Mouse (Mus musculus): ENCODE data around the gene 1700001C19Rik. TPM values are rescaled to one million over a fixed set of nuclear protein-coding genes. Genes with fewer than 3 reads are reported as not detected.

The 1700001C19Rik gene
- polyA plus RNA-seq, 1 experiment from 2014 or later: 0.35 TPM

GRCm38 (mm10) chr17:47442271-47442670, 5.1 kb upstream of the 1700001C19Rik start:
- H3K36me3 ChIP-seq (ENCODE audit: control insufficient read depth, insufficient read depth): no peaks in the 10 kb centered on the region; the same call in 1 of the 2 replicates
- H3K27ac ChIP-seq (ENCODE audit: low read depth, low read length): peak overlapping the region; percentile 88
- H3K9ac ChIP-seq (ENCODE audit: low read depth, low read length): no peak overlapping the region
- peaks cover 12% of the 10 kb centered on the region; the same call in 1 of the 2 replicates for H3K4me1 ChIP-seq (replicated peaks; ENCODE audit: control insufficient read depth, insufficient read depth, low read length)
- peak; percentile 43 for TF ChIP-seq CTCF (IDR thresholded peaks at IDR 0.05; ENCODE audit: low read depth)
- no peak overlapping the region for H3K4me3 ChIP-seq (ENCODE audit: low read depth, low read length)
- 66% methylated on average over 3 of the region's 3 CpGs for WGBS
- ATAC-seq: no peak
- H3K9me3 ChIP-seq (ENCODE audit: control insufficient read depth): no peaks in the 10 kb centered on the region
- H3K4me2 ChIP-seq (replicated peaks; ENCODE audit: low read depth): 0 out of 2 replicates have a peak overlapping the region, but pooled peaks have one; percentile 10
- H3K27me3 ChIP-seq (replicated peaks; ENCODE audit: control insufficient read depth, insufficient read depth, low read length): no peaks in the 10 kb centered on the region

- Histone ChIP-seq H3K4me2 (replicated peaks; ENCODE audit: low read depth) (0 out of 2 replicates have a peak overlapping the region, but pooled peaks have one; percentile 10), H3K4me3 (ENCODE audit: low read depth, low read length) (no peak overlapping the region), H3K9ac (ENCODE audit: low read depth, low read length) (no peak overlapping the region), H3K27ac (ENCODE audit: low read depth, low read length) (peak overlapping the region; percentile 88), H3K27me3 (replicated peaks; ENCODE audit: control insufficient read depth, insufficient read depth, low read length) (no peaks in the 10 kb centered on the region), H3K9me3 (ENCODE audit: control insufficient read depth) (no peaks in the 10 kb centered on the region), H3K36me3 (ENCODE audit: control insufficient read depth, insufficient read depth) (no peaks in the 10 kb centered on the region; the same call in 1 of the 2 replicates), H3K4me1 (replicated peaks; ENCODE audit: control insufficient read depth, insufficient read depth, low read length) (peaks cover 12% of the 10 kb centered on the region; the same call in 1 of the 2 replicates)
- TF ChIP-seq CTCF (IDR thresholded peaks at IDR 0.05; ENCODE audit: low read depth): no peak
- peak; percentile 72 for ATAC-seq
- WGBS: 33% methylated on average over 19 of the region's 19 CpGs
Measured at GRCm38 (mm10) chr17:47441296-47442051, 4.3 kb upstream of the 1700001C19Rik start.

DNA sequence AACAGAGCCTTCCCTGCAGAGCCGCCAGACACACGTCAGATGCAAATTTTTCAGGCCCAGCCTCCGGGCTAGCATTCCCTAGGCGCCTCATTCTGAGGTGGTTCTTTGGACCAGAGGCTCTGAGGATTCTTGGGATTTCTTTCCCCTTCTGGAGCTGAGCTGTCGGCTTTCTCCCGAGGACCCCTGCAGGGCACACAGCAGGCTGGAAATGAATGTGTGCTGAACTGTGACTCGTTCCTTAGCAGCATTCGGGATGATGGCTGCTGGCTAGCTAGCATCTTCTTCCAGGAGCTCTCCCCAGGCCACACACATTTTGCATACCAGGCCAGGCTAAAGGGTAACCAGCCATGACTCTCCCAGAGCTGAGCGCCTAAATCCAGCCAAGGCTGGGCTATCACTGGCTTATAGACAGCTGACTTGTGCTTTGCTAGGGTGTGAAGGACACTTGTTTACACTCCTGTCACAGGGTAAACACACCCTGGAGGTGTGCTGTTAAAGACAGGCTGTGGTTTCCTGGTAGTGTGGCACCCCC, 3.2 kb upstream of the 1700001C19Rik start:
- peak overlapping the region; percentile 45 for H3K9ac ChIP-seq (ENCODE audit: low read depth, low read length)
- peak overlapping the region; percentile 88 for H3K27ac ChIP-seq (ENCODE audit: low read depth, low read length)
- H3K4me1 ChIP-seq (replicated peaks; ENCODE audit: control insufficient read depth, insufficient read depth, low read length): peaks cover 12% of the 10 kb centered on the region; the same call in 1 of the 2 replicates
- no peak for TF ChIP-seq CTCF (IDR thresholded peaks at IDR 0.05; ENCODE audit: low read depth)
- WGBS: 28% methylated on average over 9 of the region's 9 CpGs
- no peaks in the 10 kb centered on the region; the same call in 1 of the 2 replicates for H3K36me3 ChIP-seq (ENCODE audit: control insufficient read depth, insufficient read depth)
- H3K27me3 ChIP-seq (replicated peaks; ENCODE audit: control insufficient read depth, insufficient read depth, low read length): no peaks in the 10 kb centered on the region
- H3K4me3 ChIP-seq (ENCODE audit: low read depth, low read length): no peak overlapping the region
- H3K9me3 ChIP-seq (ENCODE audit: control insufficient read depth): no peaks in the 10 kb centered on the region
- peak overlapping the region; percentile 35; the same call in 1 of the 2 replicates for H3K4me2 ChIP-seq (replicated peaks; ENCODE audit: low read depth)
- ATAC-seq: no peak

DNA sequence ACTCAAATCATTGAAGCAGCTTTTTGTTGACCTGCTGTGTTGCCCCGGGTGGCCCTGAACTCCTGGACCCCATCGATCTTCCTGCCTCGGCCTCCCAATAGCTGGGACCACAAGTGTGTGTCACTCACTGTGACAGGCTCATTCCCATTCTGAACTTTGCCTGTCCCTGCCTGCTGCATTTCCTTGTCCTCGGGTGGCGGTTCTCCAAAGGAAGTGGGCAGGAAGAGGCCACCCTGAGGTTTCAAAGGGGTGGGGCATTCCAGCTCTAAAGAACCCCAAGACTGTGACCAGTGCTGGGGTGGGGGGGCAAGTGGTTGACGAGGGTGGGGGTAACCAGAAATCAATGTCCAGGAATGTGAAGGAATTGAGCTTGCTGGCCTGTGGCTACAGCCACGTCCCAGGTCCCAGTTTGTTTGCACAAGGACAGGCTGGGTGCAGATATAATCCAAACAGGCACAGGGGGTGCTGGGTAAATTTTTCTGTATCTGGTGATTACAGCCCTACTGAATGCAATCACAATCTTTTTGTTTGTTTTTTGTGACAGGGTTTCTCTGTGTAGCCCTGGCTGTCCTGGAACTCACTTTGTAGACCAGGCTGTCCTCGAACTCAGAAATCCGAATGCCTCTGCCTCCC, 2.3 kb upstream of the 1700001C19Rik start:
- ATAC-seq: peak; percentile 67
- Histone ChIP-seq H3K9ac (ENCODE audit: low read depth, low read length) (peak overlapping the region; percentile 45; the same call in 1 of the 2 replicates), H3K27ac (ENCODE audit: low read depth, low read length) (peak overlapping the region; percentile 88), H3K9me3 (ENCODE audit: control insufficient read depth) (no peaks in the 10 kb centered on the region), H3K4me2 (replicated peaks; ENCODE audit: low read depth) (peak overlapping the region; percentile 71), H3K4me3 (ENCODE audit: low read depth, low read length) (no peak overlapping the region), H3K36me3 (ENCODE audit: control insufficient read depth, insufficient read depth) (no peaks in the 10 kb centered on the region; the same call in 1 of the 2 replicates), H3K4me1 (replicated peaks; ENCODE audit: control insufficient read depth, insufficient read depth, low read length) (peaks cover 8% of the 10 kb centered on the region; the same call in 1 of the 2 replicates), H3K27me3 (replicated peaks; ENCODE audit: control insufficient read depth, insufficient read depth, low read length) (no peaks in the 10 kb centered on the region)
- no peak for TF ChIP-seq CTCF (IDR thresholded peaks at IDR 0.05; ENCODE audit: low read depth)
- WGBS: 24% methylated on average over 9 of the region's 9 CpGs

- H3K27me3 ChIP-seq (replicated peaks; ENCODE audit: control insufficient read depth, insufficient read depth, low read length): no peaks in the 10 kb centered on the region
- peak overlapping the region; percentile 88 for H3K27ac ChIP-seq (ENCODE audit: low read depth, low read length)
- H3K36me3 ChIP-seq (ENCODE audit: control insufficient read depth, insufficient read depth): no peaks in the 10 kb centered on the region; the same call in 1 of the 2 replicates
- no peak for ATAC-seq
- WGBS: 38% methylated on average over 6 of the region's 6 CpGs
- no peaks in the 10 kb centered on the region for H3K9me3 ChIP-seq (ENCODE audit: control insufficient read depth)
- peak overlapping the region; percentile 71 for H3K4me2 ChIP-seq (replicated peaks; ENCODE audit: low read depth)
- H3K4me3 ChIP-seq (ENCODE audit: low read depth, low read length): peak overlapping the region; percentile 65
- peak overlapping the region; percentile 74 for H3K9ac ChIP-seq (ENCODE audit: low read depth, low read length)
- H3K4me1 ChIP-seq (replicated peaks; ENCODE audit: control insufficient read depth, insufficient read depth, low read length): peaks cover 8% of the 10 kb centered on the region; the same call in 1 of the 2 replicates
- TF ChIP-seq CTCF (IDR thresholded peaks at IDR 0.05; ENCODE audit: low read depth): no peak
Measured at GRCm38 (mm10) chr17:47438611-47439010, 1.4 kb upstream of the 1700001C19Rik start.
